ENCODE assay signal across 10 mouse cellular contexts in the genomic region with DNA sequence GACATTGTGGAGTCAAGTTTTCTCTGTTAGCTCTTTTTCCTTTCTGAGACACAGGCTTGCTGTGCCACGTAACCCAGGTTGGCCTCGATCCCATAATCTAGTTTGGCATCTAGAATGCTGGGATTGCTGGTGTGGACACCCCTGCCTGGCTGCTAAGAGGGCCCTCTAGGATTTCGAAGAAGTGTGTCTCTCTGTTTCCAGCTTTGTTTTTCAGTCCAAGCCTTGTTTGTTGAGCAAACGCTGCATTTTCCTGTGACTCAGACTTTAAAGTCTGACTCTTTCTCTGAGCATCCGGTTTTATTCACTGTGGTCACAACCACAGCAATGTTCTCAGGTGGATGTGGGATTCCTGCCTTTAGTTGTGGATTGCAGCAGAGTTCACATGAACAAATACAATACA. TPM values are rescaled to one million over a fixed set of nuclear protein-coding genes. Genes with fewer than 3 reads are reported as not detected.
DNase-seq lines count a peak whose midpoint lies in the region; ATAC-seq and TF ChIP-seq lines count a peak whose summit lies in the region.
"Had no signal": no experiment of that assay in that cellular context is flagged by ENCODE, and none has a peak within 500 bp of the region (broad histone marks: within the 10 kb centered on the region; RNA-seq: fewer than 3 reads in every experiment).

No protein-coding gene starts in this region.

- H3K27me3 ChIP-seq in embryonic facial prominence, embryonic 15.5 days, result no peaks in the 10 kb centered on the region
- H3K27me3 ChIP-seq in embryonic facial prominence, embryonic 10.5 days (replicated peaks; ENCODE audit: low read depth, poor library complexity, severe bottlenecking), result no peaks in the 10 kb centered on the region
- no peaks in the 10 kb centered on the region for H3K27me3 ChIP-seq in intestine, postnatal 0 days (replicated peaks; ENCODE audit: control insufficient read depth, insufficient read depth, low read length)

- H3K4me3 ChIP-seq in embryonic facial prominence, embryonic 15.5 days (replicated peaks), result no peak overlapping the region
- H3K4me3 ChIP-seq in embryonic facial prominence, embryonic 10.5 days, result no peak overlapping the region
- no peak overlapping the region for H3K4me3 ChIP-seq in intestine, postnatal 0 days (ENCODE audit: low read depth, low read length)

- no peak for DNase-seq in embryonic facial prominence, embryonic 10.5 days (ENCODE audit: low spot score)
- DNase-seq in thymus, postnatal 0 days (ENCODE audit: low spot score), result peak; percentile 56
- DNase-seq in thymus, adult 18-20 months, result no peak
- peak; percentile 36 for DNase-seq in yolk sac, embryonic 10.5 days (ENCODE audit: low spot score)
- DNase-seq in ovary, postnatal 36 days (ENCODE audit: low spot score), result no peak
- DNase-seq in spleen, postnatal 4 days (ENCODE audit: low spot score in 2 of 2), result no peak
- DNase-seq: lung, embryonic 14.5 days; spleen, adult 18-20 months had no signal

- H3K27ac ChIP-seq in embryonic facial prominence, embryonic 15.5 days (replicated peaks), result peak overlapping the region; percentile 44; the same call in 1 of the 2 replicates
- no peak overlapping the region for H3K27ac ChIP-seq in embryonic facial prominence, embryonic 10.5 days (replicated peaks)
- 0 out of 2 replicates have a peak overlapping the region, but pooled peaks have one; percentile 16 for H3K27ac ChIP-seq in intestine, postnatal 0 days (ENCODE audit: low read depth, low read length)

- WGBS in embryonic facial prominence, embryonic 15.5 days, result 67% methylated on average over 5 of the region's 5 CpGs
- 88% methylated on average over 5 of the region's 5 CpGs for WGBS in embryonic facial prominence, embryonic 10.5 days
- WGBS in intestine, postnatal 0 days, result 44% methylated on average over 5 of the region's 5 CpGs

- H3K9me3 ChIP-seq in embryonic facial prominence, embryonic 15.5 days (replicated peaks), result no peaks in the 10 kb centered on the region
- no peaks in the 10 kb centered on the region for H3K9me3 ChIP-seq in embryonic facial prominence, embryonic 10.5 days
- H3K9me3 ChIP-seq in intestine, postnatal 0 days (ENCODE audit: control insufficient read depth), result no peaks in the 10 kb centered on the region

- no peak overlapping the region for H3K4me2 ChIP-seq in embryonic facial prominence, embryonic 15.5 days (replicated peaks)
- no peak overlapping the region for H3K4me2 ChIP-seq in intestine, postnatal 0 days (replicated peaks; ENCODE audit: low read depth)
- H3K4me2 ChIP-seq: lung, embryonic 14.5 days had no signal

- no peak overlapping the region for H3K9ac ChIP-seq in embryonic facial prominence, embryonic 15.5 days
- H3K9ac ChIP-seq in intestine, postnatal 0 days (ENCODE audit: low read depth, low read length), result no peak overlapping the region
- H3K9ac ChIP-seq: lung, embryonic 14.5 days had no signal

- ATAC-seq in embryonic facial prominence, embryonic 15.5 days (ENCODE audit: insufficient number of reproducible peaks, low FRiP score, low TSS enrichment, low read depth), result no peak
- ATAC-seq in intestine, postnatal 0 days, result no peak

- H3K4me1 ChIP-seq in embryonic facial prominence, embryonic 15.5 days, result no peaks in the 10 kb centered on the region
- no peaks in the 10 kb centered on the region for H3K4me1 ChIP-seq in embryonic facial prominence, embryonic 10.5 days
- H3K4me1 ChIP-seq in intestine, postnatal 0 days (replicated peaks; ENCODE audit: control insufficient read depth, insufficient read depth, low read length), result 0 out of 2 replicates have a peak, but pooled peaks cover 2% of the 10 kb centered on the region

- peaks cover 82% of the 10 kb centered on the region for H3K36me3 ChIP-seq in embryonic facial prominence, embryonic 15.5 days
- peaks cover 99% of the 10 kb centered on the region for H3K36me3 ChIP-seq in embryonic facial prominence, embryonic 10.5 days (replicated peaks)
- peaks cover 64% of the 10 kb centered on the region for H3K36me3 ChIP-seq in intestine, postnatal 0 days (ENCODE audit: control insufficient read depth, insufficient read depth)

- no peak for TF ChIP-seq CTCF in intestine, postnatal 0 days (IDR thresholded peaks at IDR 0.05; ENCODE audit: low read depth)

RNA-seq across cellular contexts. Expression of a gene that starts 23.0 kb away (rescaled TPM):
- polyA plus RNA-seq in embryonic facial prominence, embryonic 15.5 days (2015; fragmentation: Nextera tagmentation; extraction: Ambion mirVana), result 16.4 and 19.9 TPM in 2 replicates
- polyA plus RNA-seq in embryonic facial prominence, embryonic 10.5 days (2016; fragmentation: Nextera tagmentation; extraction: Ambion mirVana), result 3.8 and 6.9 TPM in 2 replicates
- polyA plus RNA-seq in thymus, postnatal 0 days (2015; fragmentation: Nextera tagmentation; extraction: Ambion mirVana), result 5.5 TPM in 2 replicates
- 8.9 and 9.1 TPM in 2 replicates for polyA plus RNA-seq in intestine, postnatal 0 days (2015; fragmentation: Nextera tagmentation; extraction: Ambion mirVana)

RNA-seq across cellular contexts. Expression of a gene that starts 48.0 kb away (rescaled TPM):
- 70.6 and 71.4 TPM in 2 replicates for polyA plus RNA-seq in embryonic facial prominence, embryonic 15.5 days (2015; fragmentation: Nextera tagmentation; extraction: Ambion mirVana)
- 79.1 and 81.7 TPM in 2 replicates for polyA plus RNA-seq in embryonic facial prominence, embryonic 10.5 days (2016; fragmentation: Nextera tagmentation; extraction: Ambion mirVana)
- 52.4 and 59.1 TPM in 2 replicates for polyA plus RNA-seq in thymus, postnatal 0 days (2015; fragmentation: Nextera tagmentation; extraction: Ambion mirVana)
- 33.3 and 36.7 TPM in 2 replicates for polyA plus RNA-seq in intestine, postnatal 0 days (2015; fragmentation: Nextera tagmentation; extraction: Ambion mirVana)

Comparison
In these comparisons a context has a peak if more than half of its experiments do, and no peak if none do; other contexts are left out.
1. DNase-seq: peak in thymus, postnatal 0 days (single experiment) and yolk sac, embryonic 10.5 days (single experiment); none in embryonic facial prominence, embryonic 10.5 days (single experiment), thymus, adult 18-20 months (0 of 2), ovary, postnatal 36 days (single experiment) and spleen, postnatal 4 days (0 of 2).